8 mouse cellular contexts compared by ENCODE assay signal in the genomic region with DNA sequence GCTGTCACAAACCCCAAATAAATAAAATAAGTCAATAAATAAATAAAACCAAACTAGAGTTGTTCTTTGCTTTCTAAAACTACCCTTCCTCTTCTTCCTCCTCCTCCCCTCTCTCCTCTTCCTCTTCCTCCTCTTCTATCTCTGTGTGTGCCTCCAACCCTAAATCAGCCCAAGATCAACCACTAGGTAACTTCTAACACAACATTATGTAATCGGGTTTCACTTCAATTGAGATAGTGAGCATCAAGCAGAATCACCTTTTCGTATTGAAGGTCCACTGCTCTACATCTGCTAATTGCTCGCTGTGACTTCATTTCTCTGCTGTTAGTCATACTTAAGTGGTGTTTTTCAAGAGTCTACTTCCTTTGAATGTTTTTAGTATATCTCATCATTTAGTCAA. TPM values are rescaled to one million over a fixed set of nuclear protein-coding genes. Genes with fewer than 3 reads are reported as not detected.
DNase-seq lines count a peak whose midpoint lies in the region; ATAC-seq and TF ChIP-seq lines count a peak whose summit lies in the region.

No protein-coding gene starts in this region.

- no peaks in the 10 kb centered on the region for H3K36me3 ChIP-seq in lung, embryonic 14.5 days (ENCODE audit: insufficient read depth)
- no peaks in the 10 kb centered on the region for H3K36me3 ChIP-seq in liver, embryonic 13.5 days
- H3K36me3 ChIP-seq in stomach, embryonic 15.5 days, result no peaks in the 10 kb centered on the region

- TF ChIP-seq CTCF in lung, embryonic 14.5 days (IDR thresholded peaks at IDR 0.05; ENCODE audit: low read depth), result no peak

- DNase-seq in heart, adult 11 months, result peak; percentile 74
- no peak for DNase-seq in heart, adult 18-20 months
- DNase-seq in lung, embryonic 14.5 days, result no peak
- no peak for DNase-seq in lung, postnatal 25 days (ENCODE audit: low spot score)
- no peak for DNase-seq in liver, embryonic 13.5 days
- no peak for DNase-seq in urinary bladder, postnatal 36 days (ENCODE audit: low spot score in 2 of 2)
- no peak for DNase-seq in layer of hippocampus, adult 8-10 months (ENCODE audit: low spot score in 2 of 2)

- peak overlapping the region; percentile 76; the same call in 1 of the 2 replicates for H3K4me3 ChIP-seq in lung, embryonic 14.5 days (ENCODE audit: low read depth, low read length)
- peak overlapping the region; percentile 91; the same call in 1 of the 2 replicates for H3K4me3 ChIP-seq in liver, embryonic 13.5 days (replicated peaks)
- no peak overlapping the region for H3K4me3 ChIP-seq in stomach, embryonic 15.5 days (replicated peaks)

- H3K27ac ChIP-seq in lung, embryonic 14.5 days (ENCODE audit: low read depth), result no peak overlapping the region
- H3K27ac ChIP-seq in liver, embryonic 13.5 days, result peak overlapping the region; percentile 66
- H3K27ac ChIP-seq in stomach, embryonic 15.5 days, result peak overlapping the region; percentile 98; the same call in 1 of the 2 replicates

- ATAC-seq in lung, embryonic 14.5 days (ENCODE audit: insufficient read depth), result no peak
- no peak for ATAC-seq in liver, embryonic 13.5 days (ENCODE audit: low read depth)
- ATAC-seq in stomach, embryonic 15.5 days (ENCODE audit: insufficient read depth, low FRiP score, low read depth), result no peak

- WGBS in lung, embryonic 14.5 days, result 95% methylated on average over 3 of the region's 3 CpGs
- WGBS in liver, embryonic 13.5 days (ENCODE audit: insufficient replicate concordance), result 81% methylated on average over 3 of the region's 3 CpGs
- 96% methylated on average over 3 of the region's 3 CpGs for WGBS in stomach, embryonic 15.5 days

- peaks cover 6% of the 10 kb centered on the region for H3K4me1 ChIP-seq in lung, embryonic 14.5 days (ENCODE audit: insufficient read depth)
- H3K4me1 ChIP-seq in liver, embryonic 13.5 days (replicated peaks), result peaks cover 40% of the 10 kb centered on the region
- 0 out of 2 replicates have a peak, but pooled peaks cover 10% of the 10 kb centered on the region for H3K4me1 ChIP-seq in stomach, embryonic 15.5 days

- no peaks in the 10 kb centered on the region for H3K9me3 ChIP-seq in lung, embryonic 14.5 days (ENCODE audit: low read depth, low read length)
- H3K9me3 ChIP-seq in liver, embryonic 13.5 days (replicated peaks), result no peaks in the 10 kb centered on the region
- no peaks in the 10 kb centered on the region for H3K9me3 ChIP-seq in stomach, embryonic 15.5 days

- H3K27me3 ChIP-seq in lung, embryonic 14.5 days (ENCODE audit: insufficient read depth, low read length), result no peaks in the 10 kb centered on the region
- no peaks in the 10 kb centered on the region for H3K27me3 ChIP-seq in liver, embryonic 13.5 days
- H3K27me3 ChIP-seq in stomach, embryonic 15.5 days (replicated peaks), result no peaks in the 10 kb centered on the region

- peak overlapping the region; percentile 76; the same call in 1 of the 2 replicates for H3K4me2 ChIP-seq in lung, embryonic 14.5 days
- H3K4me2 ChIP-seq in liver, embryonic 13.5 days, result peak overlapping the region; percentile 78
- no peak overlapping the region for H3K4me2 ChIP-seq in stomach, embryonic 15.5 days

- no peak overlapping the region for H3K9ac ChIP-seq in lung, embryonic 14.5 days
- H3K9ac ChIP-seq in liver, embryonic 13.5 days, result peak overlapping the region; percentile 67; the same call in 1 of the 2 replicates
- H3K9ac ChIP-seq in stomach, embryonic 15.5 days, result no peak overlapping the region

RNA-seq across cellular contexts. Expression of a gene that starts 8.8 kb away (rescaled TPM):
- total RNA-seq in heart, adult 18-20 months (2021), result 100 to 1,000 TPM; 151 to 198 TPM
- polyA plus RNA-seq in lung, embryonic 14.5 days (2014; fragmentation: Nextera tagmentation; extraction: Ambion mirVana), result 33.1 and 39.7 TPM in 2 replicates
- 64.5 and 67.6 TPM in 2 replicates for polyA plus RNA-seq in liver, embryonic 13.5 days (2015; fragmentation: Nextera tagmentation; extraction: Ambion mirVana)
- polyA plus RNA-seq in stomach, embryonic 15.5 days (2015; fragmentation: Nextera tagmentation; extraction: Ambion mirVana), result 32.7 and 35.8 TPM in 2 replicates
- 10 to 100 TPM; 65.3 to 79.3 (median 70.9) TPM for total RNA-seq in layer of hippocampus, adult 8-10 months (2022)
